Mouse (Mus musculus) liver, embryonic 12.5 days (tissue): ENCODE measurements around the gene Rcor1. TPM values are rescaled to one million over a fixed set of nuclear protein-coding genes. Genes with fewer than 3 reads are reported as not detected.

Experiments used
- ATAC-seq: fragments of 200-750 bp; cut with Nextera tagmentation; 2 replicates; pipeline ENCODE4 v1.8.0; 2017; ENCODE audit warnings: moderate number of reproducible peaks, mild to moderate bottlenecking, moderate library complexity
- H3K27ac ChIP-seq: fragments of 300-500 bp; sonication (generic); 2 replicates; pipeline ENCODE4 v1.5.1; 2016; ENCODE audit warnings: mild to moderate bottlenecking
- H3K27me3 ChIP-seq: fragments of 300-500 bp; sonication (generic); replicated peaks from 2 replicates; pipeline ENCODE4 v1.6.1; 2016; ENCODE audit warnings: mild to moderate bottlenecking, moderate library complexity
- H3K36me3 ChIP-seq: fragments of 300-500 bp; sonication (generic); 2 replicates; pipeline ENCODE4 v1.6.1; 2016; ENCODE audit warnings: mild to moderate bottlenecking, moderate library complexity
- H3K4me1 ChIP-seq: fragments of 300-500 bp; sonication (generic); 2 replicates; pipeline ENCODE4 v1.6.1; 2016
- H3K4me2 ChIP-seq: fragments of 300-500 bp; sonication (generic); 2 replicates; pipeline ENCODE4 v1.6.1; 2016; ENCODE audit warnings: mild to moderate bottlenecking, moderate library complexity
- H3K4me3 ChIP-seq: fragments of 300-500 bp; sonication (generic); 2 replicates; pipeline ENCODE4 v1.5.1; 2016; ENCODE audit warnings: mild to moderate bottlenecking, moderate library complexity
- H3K9ac ChIP-seq: fragments of 300-500 bp; sonication (generic); 2 replicates; pipeline ENCODE4 v1.6.1; 2016; ENCODE audit warnings: mild to moderate bottlenecking, moderate library complexity
- H3K9me3 ChIP-seq: fragments of 300-500 bp; sonication (generic); replicated peaks from 2 replicates; pipeline ENCODE4 v1.6.1; 2016; ENCODE audit warnings: mild to moderate bottlenecking, moderate library complexity
- WGBS: fragments of 180-500 bp; shearing (Covaris S2); methylation state at CpG from one replicate; pipeline ENCODE4 v1.1.7; 2016; ENCODE audit not compliant: insufficient replicate concordance; 5-methylcytosine and 5-hydroxymethylcytosine counted together
- polyA plus RNA-seq: library from polyadenylated mRNA; unstranded; fragments of >200 nt; fragmentation: Nextera tagmentation; extraction: Ambion mirVana; gene quantifications from 2 replicates; pipeline ENCODE4 v1.2.1, GENCODE M21; 2016

The Rcor1 gene
- 8.5 and 10.4 TPM in 2 replicates for polyA plus RNA-seq

DNA sequence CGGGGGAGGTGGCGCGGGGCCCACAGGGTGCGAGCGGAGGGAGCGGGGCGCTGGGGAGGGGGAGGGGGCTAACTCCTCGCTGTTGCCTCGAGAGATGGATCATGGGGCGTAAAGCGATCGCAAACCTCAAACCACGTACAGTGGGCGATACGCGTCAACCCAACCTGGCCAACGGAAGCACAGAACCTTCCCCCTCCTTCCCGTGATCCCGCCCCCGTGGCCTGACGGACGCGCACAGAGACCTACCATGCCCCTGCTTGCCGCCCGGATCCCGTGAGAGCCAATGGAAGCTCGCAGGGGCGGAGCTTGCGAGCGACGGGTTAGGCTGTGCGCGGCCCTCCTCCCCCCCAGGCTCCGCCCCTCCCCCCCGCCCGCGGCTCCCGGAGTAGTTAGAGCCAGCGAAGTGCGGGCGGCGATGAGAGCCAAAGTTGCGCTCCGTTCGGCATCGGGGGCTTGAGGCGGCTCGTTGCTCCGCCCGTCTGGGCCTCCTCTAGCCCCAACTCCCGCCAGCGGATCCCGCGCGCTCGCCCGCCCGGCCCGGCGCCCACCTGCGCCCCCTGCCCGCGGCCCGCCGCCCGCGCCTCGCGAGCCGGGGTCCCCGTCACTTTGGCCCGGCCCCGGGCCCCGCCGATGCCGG is at the start of gene Rcor1:
Rcor1 (plus strand) TSS at position 376 of the 637 bp plus-strand sequence.
- Histone ChIP-seq H3K4me2 (peak within 1 kb of the TSS; percentile 99), H3K36me3 (peaks cover 21% of the 10 kb centered on the region), H3K27ac (peak within 1 kb of the TSS; percentile 99), H3K27me3 (no peaks in the 10 kb centered on the region), H3K9me3 (no peaks in the 10 kb centered on the region), H3K9ac (peak within 1 kb of the TSS; percentile 98), H3K4me1 (peaks cover 76% of the 10 kb centered on the region), H3K4me3 (peak within 1 kb of the TSS; percentile 100)
- peak; percentile 95 for ATAC-seq
- WGBS: under 1% methylated on average over 70 of the region's 76 CpGs

DNA sequence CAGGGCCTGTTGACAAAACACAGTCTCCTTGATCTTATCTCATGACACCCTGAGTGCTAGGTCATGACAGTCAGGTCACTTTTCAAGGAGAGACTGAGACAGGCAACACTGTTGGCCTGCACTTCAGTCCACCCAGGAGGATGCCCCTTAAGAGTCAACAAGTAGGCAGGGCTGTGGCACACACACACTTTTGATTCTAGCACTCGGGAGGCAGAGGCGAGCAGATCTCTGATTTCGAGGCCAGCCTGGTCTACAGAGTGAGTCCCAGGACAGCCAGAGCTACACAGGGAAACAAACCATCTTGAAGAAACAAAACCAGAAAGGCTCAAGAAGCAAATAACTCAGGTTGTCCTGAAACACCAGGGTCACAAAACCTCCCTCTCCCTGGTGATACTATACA is 49.7 kb upstream of the Rcor1 start:
- Histone ChIP-seq H3K4me2 (no peak overlapping the region), H3K27ac (no peak overlapping the region), H3K4me3 (no peak overlapping the region), H3K4me1 (peaks cover 40% of the 10 kb centered on the region), H3K27me3 (0 out of 2 replicates have a peak, but pooled peaks cover 9% of the 10 kb centered on the region), H3K36me3 (no peaks in the 10 kb centered on the region), H3K9me3 (no peaks in the 10 kb centered on the region), H3K9ac (no peak overlapping the region)
- WGBS: 81% methylated on average over 3 of the region's 3 CpGs
- ATAC-seq: no peak

DNA sequence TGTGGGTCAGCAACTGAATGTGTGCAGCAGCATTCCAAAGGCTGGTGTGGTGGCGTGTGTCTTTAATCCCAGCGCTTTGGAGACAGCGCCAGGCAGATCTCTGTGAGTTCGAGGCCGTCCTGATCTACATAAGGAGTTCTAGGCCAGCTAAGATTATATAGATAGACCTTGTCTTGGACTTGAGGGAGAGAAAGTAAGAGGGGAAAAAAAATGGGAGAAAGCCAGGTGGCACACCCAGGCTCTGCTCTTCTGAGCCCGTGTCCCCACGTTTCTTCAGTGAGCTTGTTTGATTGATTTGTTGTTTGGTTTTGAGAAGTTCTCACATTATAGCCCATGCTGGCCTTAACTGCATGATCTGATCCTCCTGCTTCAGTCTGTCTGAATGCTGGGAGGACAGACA is 48.7 kb upstream of the Rcor1 start:
- 87% methylated on average over 7 of the region's 7 CpGs for WGBS
- H3K4me3 ChIP-seq: no peak overlapping the region
- H3K36me3 ChIP-seq: no peaks in the 10 kb centered on the region
- H3K9ac ChIP-seq: no peak overlapping the region
- peaks cover 45% of the 10 kb centered on the region for H3K4me1 ChIP-seq
- no peak for ATAC-seq
- H3K9me3 ChIP-seq: no peaks in the 10 kb centered on the region
- no peak overlapping the region for H3K4me2 ChIP-seq
- H3K27me3 ChIP-seq: 0 out of 2 replicates have a peak, but pooled peaks cover 9% of the 10 kb centered on the region
- no peak overlapping the region; the same call in 1 of the 2 replicates for H3K27ac ChIP-seq

DNA sequence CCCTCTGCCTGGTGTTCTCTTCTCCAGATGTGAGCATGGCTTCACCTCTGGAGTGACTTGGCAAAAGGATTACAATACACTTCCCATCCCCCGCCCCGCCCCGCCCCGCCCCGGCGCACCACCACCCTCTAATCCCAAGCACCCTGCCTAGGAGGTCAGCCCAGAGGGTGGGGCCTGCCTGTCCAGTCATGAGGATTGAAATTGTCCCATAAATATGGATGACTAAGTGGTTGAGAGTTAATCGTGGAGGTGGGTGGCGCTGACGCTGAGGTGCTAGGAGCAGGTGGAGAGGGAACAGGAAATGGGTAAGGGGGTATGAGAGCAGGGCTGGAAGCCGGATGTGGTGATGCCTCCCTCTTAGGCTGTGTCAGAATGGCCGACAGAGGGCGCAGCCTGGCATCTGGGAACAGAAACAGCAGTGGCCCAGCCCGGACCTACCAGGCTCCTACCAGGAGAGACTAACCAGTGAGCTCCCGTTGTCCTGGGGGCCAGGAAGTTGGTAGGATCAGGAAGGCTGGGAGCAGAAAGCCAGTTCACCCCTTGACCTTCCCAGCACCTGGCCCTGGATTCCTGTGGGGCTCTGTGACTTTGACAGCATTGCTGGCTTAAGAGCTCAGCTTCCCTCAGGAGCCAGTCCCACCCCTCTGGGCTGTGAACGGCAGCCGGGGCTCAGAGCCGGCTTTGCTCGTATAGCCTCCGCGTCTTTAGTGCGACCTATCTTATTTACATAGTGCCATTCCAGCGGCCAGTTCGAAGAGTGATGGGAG is 47.6 kb upstream of the Rcor1 start:
- peak overlapping the region; percentile 87 for H3K4me2 ChIP-seq
- H3K4me3 ChIP-seq: peak overlapping the region; percentile 68
- peak overlapping the region; percentile 77 for H3K9ac ChIP-seq
- H3K9me3 ChIP-seq: no peaks in the 10 kb centered on the region
- under 1% methylated on average over 23 of the region's 23 CpGs for WGBS
- no peaks in the 10 kb centered on the region for H3K36me3 ChIP-seq
- 0 out of 2 replicates have a peak, but pooled peaks cover 9% of the 10 kb centered on the region for H3K27me3 ChIP-seq
- H3K4me1 ChIP-seq: peaks cover 45% of the 10 kb centered on the region
- H3K27ac ChIP-seq: peak overlapping the region; percentile 85
- ATAC-seq: peak; percentile 91

DNA sequence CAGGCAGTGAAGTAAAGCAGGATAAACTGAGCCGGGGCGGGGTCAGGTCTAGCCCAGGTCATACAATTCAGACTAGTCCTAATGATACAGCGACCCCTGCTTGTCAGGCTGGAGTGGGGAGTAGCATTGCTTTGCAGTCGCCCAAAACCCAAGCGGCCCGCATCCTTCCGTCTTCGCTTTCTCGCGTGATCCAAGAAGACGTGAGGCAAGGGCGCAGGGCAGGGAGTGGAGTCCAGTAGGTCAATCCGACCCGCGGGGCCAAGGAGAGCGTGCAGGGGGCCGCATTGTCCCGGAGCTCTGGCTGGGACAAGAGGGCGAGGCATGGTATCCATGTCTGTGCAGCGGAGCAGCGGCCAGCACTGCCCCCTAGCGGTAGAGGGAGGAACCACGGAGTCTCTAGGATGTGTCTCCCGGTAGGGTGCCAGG is 47.0 kb upstream of the Rcor1 start:
- Histone ChIP-seq H3K4me2 (peak overlapping the region; percentile 87), H3K9ac (peak overlapping the region; percentile 77), H3K9me3 (no peaks in the 10 kb centered on the region), H3K36me3 (no peaks in the 10 kb centered on the region), H3K27ac (peak overlapping the region; percentile 85), H3K27me3 (0 out of 2 replicates have a peak, but pooled peaks cover 6% of the 10 kb centered on the region), H3K4me1 (peaks cover 45% of the 10 kb centered on the region), H3K4me3 (peak overlapping the region; percentile 68)
- ATAC-seq: peak; percentile 95
- WGBS: under 1% methylated on average over 24 of the region's 24 CpGs

DNA sequence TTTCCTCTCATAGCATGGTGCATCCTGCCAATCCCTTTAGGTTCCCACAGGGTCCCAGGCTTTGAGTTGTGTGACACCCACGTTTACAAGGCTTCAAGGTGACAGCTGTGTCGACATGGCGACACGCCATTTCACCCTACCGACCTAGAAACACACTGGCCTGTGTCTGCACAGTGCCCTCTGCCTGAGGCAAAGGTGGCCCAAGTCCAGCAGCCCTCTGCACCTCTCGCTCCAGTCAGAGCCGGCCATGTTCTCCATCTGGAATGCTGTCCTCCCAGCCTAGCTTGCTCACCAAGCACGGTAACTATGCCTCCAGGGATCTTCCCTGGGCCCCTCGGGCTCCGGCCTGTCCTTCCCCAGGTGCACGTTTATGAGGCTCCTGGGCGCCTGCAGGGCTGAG is 46.4 kb upstream of the Rcor1 start:
- Histone ChIP-seq H3K4me3 (peak overlapping the region; percentile 68; the same call in 1 of the 2 replicates), H3K9ac (peak overlapping the region; percentile 77)

DNA sequence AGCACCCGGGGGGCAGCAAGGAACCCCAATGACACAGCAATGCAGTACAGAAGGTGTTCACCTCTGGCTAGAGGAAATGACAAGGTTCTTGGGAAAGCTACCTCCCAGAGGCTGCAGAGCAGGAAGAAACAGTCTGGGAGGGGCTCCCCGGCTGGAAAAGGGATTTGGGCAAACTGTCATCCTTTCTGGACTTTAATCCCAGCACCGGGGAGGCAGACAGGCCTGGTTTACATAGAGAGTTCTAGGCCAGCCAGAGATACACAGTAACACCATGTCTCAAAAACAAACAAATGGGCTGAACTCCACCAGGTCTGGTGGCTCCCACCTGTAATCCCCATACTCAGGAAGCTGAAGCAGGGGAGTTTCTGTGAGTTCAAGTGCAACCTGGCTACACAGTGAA is 45.9 kb upstream of the Rcor1 start:
- H3K36me3 ChIP-seq: no peaks in the 10 kb centered on the region
- H3K4me1 ChIP-seq: peaks cover 45% of the 10 kb centered on the region
- no peak for ATAC-seq
- no peak overlapping the region for H3K4me2 ChIP-seq
- 85% methylated on average over 3 of the region's 3 CpGs for WGBS
- H3K9ac ChIP-seq: no peak overlapping the region
- H3K9me3 ChIP-seq: peaks cover 7% of the 10 kb centered on the region
- H3K27me3 ChIP-seq: no peaks in the 10 kb centered on the region
- peak overlapping the region; percentile 2; the same call in 1 of the 2 replicates for H3K27ac ChIP-seq
- H3K4me3 ChIP-seq: no peak overlapping the region

More for the DNA sequence above, 46.4 kb upstream of the Rcor1 start:
- H3K27me3 ChIP-seq: 0 out of 2 replicates have a peak, but pooled peaks cover 3% of the 10 kb centered on the region
- H3K4me1 ChIP-seq: peaks cover 45% of the 10 kb centered on the region
- H3K36me3 ChIP-seq: no peaks in the 10 kb centered on the region
- ATAC-seq: no peak
- peak overlapping the region; percentile 10; the same call in 1 of the 2 replicates for H3K27ac ChIP-seq
- WGBS: 79% methylated on average over 12 of the region's 12 CpGs
- peaks cover 2% of the 10 kb centered on the region for H3K9me3 ChIP-seq
- H3K4me2 ChIP-seq: peak overlapping the region; percentile 87

DNA sequence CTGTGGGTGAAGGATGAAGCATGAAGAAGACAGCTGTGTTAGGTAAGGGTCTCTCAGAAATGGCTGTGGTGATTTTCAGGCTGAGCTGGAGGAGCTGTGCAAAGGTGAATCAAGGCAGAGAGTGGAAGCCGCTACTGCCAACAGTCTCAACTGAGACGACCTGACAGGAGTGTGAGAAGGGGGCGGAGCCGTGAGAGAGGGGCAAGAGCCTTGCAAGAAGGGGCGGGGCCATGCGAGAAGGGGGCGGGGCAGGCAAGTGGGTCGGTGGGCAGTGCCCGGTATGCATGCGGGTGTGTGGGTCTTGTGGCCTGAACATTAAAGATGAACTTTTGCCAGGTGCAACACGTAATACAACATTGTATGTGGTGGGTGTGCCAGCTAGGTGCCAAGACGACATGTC is 44.5 kb upstream of the Rcor1 start:
- Histone ChIP-seq H3K4me2 (no peak overlapping the region), H3K4me3 (no peak overlapping the region), H3K27ac (no peak overlapping the region), H3K9me3 (peaks cover 12% of the 10 kb centered on the region), H3K27me3 (no peaks in the 10 kb centered on the region), H3K4me1 (peaks cover 45% of the 10 kb centered on the region), H3K9ac (no peak overlapping the region), H3K36me3 (no peaks in the 10 kb centered on the region)
- WGBS: 38% methylated on average over 12 of the region's 12 CpGs
- ATAC-seq: no peak

DNA sequence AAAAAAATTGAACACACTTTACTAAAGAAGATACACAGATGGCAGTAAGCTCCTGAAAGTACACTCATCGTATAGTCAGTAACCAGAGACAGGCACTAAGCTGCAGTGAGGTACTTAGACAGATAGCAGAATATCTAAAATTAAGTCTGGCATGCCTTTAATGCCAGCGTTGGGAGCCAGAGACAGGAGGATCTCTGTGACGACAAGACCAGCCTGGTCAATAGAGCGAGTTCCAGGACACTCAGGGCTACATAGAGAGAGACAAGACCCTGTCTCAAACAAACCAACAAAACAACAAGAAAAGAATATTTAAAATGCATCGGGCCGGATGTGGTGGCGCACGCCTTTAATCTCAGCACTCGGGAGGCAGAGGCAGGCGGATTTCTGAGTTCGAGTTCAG is 41.1 kb upstream of the Rcor1 start:
- Histone ChIP-seq H3K4me1 (peaks cover 26% of the 10 kb centered on the region), H3K27me3 (no peaks in the 10 kb centered on the region), H3K9me3 (peaks cover 12% of the 10 kb centered on the region), H3K4me3 (no peak overlapping the region), H3K36me3 (no peaks in the 10 kb centered on the region), H3K4me2 (no peak overlapping the region), H3K9ac (no peak overlapping the region), H3K27ac (no peak overlapping the region)
- ATAC-seq: no peak
- 91% methylated on average over 11 of the region's 11 CpGs for WGBS

DNA sequence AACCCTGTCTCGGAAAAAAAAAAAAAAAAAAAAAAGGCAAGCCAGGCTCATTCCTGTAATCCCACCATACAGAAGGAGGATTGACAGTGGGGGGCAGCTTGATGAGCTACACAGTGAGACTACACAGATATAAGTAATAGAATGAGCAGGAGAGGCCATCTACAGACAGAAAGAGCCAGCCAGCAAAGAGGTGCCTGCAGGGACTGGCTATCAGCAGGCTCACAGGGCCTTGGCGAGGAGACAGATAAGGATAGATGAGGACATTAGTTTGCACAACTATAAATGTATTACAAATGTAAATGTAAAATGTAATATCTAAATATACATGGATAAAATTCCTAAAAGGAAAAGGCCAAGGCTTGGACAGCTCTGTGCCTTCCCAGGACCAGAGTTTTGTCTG is 39.3 kb upstream of the Rcor1 start:
- Histone ChIP-seq H3K36me3 (no peaks in the 10 kb centered on the region), H3K27me3 (no peaks in the 10 kb centered on the region), H3K9ac (no peak overlapping the region), H3K4me3 (no peak overlapping the region), H3K9me3 (peaks cover 12% of the 10 kb centered on the region), H3K4me2 (no peak overlapping the region), H3K27ac (0 out of 2 replicates have a peak overlapping the region, but pooled peaks have one; percentile 33), H3K4me1 (peaks cover 25% of the 10 kb centered on the region)
- 42% methylated on average over 2 of the region's 2 CpGs for WGBS
- ATAC-seq: peak; percentile 80

DNA sequence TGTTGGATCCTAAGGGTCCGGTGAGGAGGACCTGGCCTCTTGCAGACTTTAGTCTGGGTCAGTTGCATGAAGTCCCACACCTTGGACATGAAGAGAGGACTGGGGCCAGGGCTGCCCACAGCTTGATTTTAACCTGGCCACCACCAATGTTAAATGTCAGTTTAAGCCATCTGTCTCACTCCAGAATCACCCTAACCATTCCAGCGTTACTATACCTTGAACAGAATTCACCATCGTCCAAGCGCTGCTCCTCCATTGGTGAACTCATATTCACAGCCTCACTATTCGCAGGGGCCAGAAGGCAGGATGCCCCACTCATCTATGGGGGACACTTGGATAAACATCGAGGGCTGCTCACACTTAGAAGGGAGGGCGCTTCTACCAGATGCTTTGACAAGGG is 38.2 kb upstream of the Rcor1 start:
- WGBS: 89% methylated on average over 7 of the region's 7 CpGs
- Histone ChIP-seq H3K27me3 (no peaks in the 10 kb centered on the region), H3K36me3 (no peaks in the 10 kb centered on the region), H3K4me1 (peaks cover 35% of the 10 kb centered on the region), H3K4me3 (no peak overlapping the region), H3K27ac (no peak overlapping the region), H3K9ac (no peak overlapping the region), H3K4me2 (no peak overlapping the region), H3K9me3 (peaks cover 12% of the 10 kb centered on the region)
- no peak for ATAC-seq

DNA sequence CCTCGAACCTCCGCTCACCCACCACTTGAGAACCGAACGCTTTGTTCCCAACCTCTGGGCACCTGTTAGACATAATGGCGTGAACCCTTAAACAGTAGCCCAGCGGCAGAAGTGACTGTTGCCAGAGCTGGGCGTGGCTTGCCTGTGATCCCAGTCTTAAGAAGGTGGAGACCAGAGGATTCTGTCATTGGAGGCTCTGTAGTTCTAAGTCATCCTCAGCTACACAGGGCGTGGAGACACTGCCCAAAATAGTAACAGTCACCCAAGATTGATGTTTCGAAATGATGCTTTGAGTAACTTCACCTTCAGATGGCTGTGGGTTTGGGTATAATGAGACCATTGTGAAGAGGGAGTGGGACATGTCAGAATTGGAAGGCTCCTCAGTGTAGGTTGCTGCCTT is 35.0 kb upstream of the Rcor1 start:
- no peaks in the 10 kb centered on the region for H3K36me3 ChIP-seq
- H3K27me3 ChIP-seq: no peaks in the 10 kb centered on the region
- H3K9me3 ChIP-seq: no peaks in the 10 kb centered on the region
- peaks cover 65% of the 10 kb centered on the region for H3K4me1 ChIP-seq
- no peak overlapping the region for H3K4me2 ChIP-seq
- no peak overlapping the region for H3K9ac ChIP-seq
- 64% methylated on average over 9 of the region's 9 CpGs for WGBS
- H3K4me3 ChIP-seq: no peak overlapping the region
- no peak overlapping the region for H3K27ac ChIP-seq
- no peak for ATAC-seq
